Mouse (Mus musculus) G1E (cell line): ENCODE measurements around the gene Dmrt1.

ENCODE experiments used
- CTCF ChIP-seq: IDR thresholded peaks from 2 replicates; pipeline ENCODE4 v1.5.1; 2012; ENCODE audit warnings: low read depth, low read length, inconsistent platforms, mixed read lengths
- GATA1 ChIP-seq: IDR thresholded peaks from 2 replicates; pipeline ENCODE4 v1.6.1; 2012; ENCODE audit warnings: borderline replicate concordance, low read length, inconsistent platforms, mixed read lengths
- POLR2AphosphoS5 ChIP-seq: IDR thresholded peaks from 2 replicates; pipeline ENCODE4 v1.6.1; 2012; ENCODE audit warnings: low read depth, low read length, inconsistent platforms; ENCODE audit not compliant: insufficient replicate concordance

DNA sequence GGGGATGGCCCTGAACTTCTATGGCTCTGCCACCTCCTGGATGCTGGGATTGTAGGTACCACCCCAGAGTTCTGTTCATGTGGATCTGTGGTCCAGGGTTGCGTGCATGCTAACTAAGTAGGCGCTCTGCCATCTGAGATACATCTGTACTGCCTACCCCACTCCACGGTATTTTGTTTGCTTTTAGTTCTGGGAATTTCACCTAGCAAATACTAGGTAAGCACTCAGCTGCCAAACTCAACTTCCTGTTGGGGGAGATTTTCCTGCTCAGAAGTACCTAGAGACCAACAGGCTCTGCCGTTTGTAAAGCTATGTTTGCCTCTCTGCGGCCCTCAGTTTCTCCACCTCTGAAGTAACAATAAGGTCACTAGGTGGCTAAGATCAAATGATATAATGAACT, 129.7 kb downstream of the Dmrt1 start:
- TF ChIP-seq CTCF, result no peak
- TF ChIP-seq POLR2AphosphoS5, result no peak
- no peak for TF ChIP-seq GATA1
